Mouse (Mus musculus): Measurements from ENCODE around the gene Bnip3.

Gene Bnip3

DNA sequence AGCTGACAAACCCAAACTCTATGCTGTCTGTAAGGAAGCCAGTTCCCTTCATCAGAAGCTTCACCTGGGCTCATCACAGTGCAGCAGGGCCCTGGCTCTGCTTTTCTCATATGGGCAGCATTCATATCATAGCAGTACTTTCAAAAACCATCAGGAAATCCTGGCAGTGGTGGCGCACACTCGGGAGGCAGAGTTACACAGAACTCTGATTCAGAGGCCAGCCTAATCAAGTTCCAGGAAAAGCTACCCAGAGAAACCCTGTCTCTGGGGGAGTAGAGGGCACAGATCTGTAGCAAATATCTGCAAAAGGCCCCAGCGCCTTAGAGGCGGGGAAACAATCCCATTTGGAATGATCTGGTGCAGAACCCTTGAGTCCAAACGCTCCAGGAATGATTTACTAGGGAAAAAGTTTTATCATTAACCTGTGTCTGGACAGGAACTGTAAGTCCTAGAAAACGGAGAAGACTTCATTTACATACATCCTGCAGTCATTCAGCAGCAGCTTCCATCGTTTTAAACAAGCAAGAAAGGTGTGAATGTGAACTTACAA lies 5.4 kb downstream of the Bnip3 start:
- no peak for DNase-seq (ENCODE audit: low spot score)

DNA sequence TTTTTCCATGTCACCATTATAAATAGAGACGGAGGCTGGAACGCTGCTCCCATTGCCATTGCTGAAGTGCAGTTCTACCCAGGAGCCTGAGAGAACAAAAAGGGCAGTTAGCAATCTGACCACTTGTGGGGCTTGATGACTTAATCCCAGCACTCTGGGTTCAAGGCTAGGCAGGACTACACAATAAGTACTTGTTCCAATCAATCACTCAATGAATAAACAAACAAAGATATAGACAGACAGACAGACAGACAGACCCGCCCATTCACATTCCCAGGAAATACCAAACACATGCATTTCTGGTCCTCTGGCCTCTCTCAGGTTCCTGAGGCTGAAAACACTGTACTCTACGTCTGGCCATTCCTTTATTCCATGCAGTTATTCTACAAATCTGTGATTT lies 10.6 kb downstream of the Bnip3 start:
- DNase-seq (ENCODE audit: low spot score), result no peak

DNA sequence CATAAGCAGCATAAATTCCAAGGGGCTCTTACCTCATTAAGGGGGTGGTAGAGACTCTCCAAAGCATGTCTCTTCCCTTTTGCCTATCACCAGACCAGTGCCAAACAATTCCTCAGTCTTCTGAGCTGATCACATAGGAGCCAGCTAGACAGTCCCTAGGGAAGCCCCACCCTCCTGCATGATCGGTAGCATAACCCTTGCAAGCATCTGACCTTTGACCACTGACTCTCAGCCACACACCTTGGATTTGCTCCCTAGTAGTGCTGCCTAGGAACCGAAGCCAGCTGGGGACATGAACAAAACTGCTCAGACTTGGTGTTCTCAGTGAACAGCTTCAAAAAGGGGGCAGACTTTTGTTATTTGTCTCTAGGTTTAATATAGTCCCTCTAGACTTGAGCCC lies 11.2 kb downstream of the Bnip3 start:
- no peak for DNase-seq (ENCODE audit: low spot score)

DNA sequence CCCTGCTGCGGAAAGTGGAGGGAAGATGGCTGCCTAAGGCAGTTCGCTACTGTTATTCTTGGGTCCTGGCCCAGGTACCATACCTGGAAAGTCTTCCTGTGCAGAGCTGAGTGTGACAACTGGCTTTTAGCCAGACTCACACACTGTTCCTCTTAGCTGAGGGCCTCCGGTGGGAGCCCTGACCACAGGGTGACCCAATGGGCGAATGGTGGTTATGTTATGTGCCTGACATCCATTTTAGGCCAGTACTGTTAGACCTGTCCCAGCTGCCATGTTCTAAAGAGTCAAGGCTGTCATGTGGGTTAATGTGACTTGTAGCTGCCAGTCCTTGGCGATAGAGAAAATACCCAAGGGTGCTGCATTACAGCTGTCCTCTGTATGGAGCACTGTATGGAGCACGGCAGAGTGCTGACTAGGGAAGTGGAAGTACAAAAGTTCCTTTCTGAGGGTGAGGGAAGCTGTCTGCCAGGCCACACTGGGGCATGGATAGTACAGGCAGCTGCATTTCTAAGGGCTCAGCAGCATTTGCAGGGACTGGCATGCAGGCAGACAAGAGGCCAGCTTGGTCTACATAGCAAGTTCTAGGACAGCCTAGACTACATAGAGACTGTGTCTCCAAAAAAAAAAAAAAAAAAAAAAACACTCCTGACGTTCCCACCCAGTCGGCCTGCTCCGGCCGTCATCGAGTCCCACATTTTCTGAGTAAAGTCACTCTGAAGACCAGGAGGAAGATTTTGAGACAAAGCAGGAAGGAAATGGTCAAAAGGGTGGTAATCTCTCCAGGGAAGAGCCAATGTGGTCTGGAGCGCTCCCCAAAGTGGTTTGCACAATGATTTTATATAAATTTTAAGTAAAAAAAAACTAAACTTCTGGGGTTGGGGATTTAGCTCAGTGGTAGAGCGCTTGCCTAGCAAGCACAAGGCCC lies 23.7 kb downstream of the Bnip3 start:
- no peak for DNase-seq (ENCODE audit: low spot score)

DNA sequence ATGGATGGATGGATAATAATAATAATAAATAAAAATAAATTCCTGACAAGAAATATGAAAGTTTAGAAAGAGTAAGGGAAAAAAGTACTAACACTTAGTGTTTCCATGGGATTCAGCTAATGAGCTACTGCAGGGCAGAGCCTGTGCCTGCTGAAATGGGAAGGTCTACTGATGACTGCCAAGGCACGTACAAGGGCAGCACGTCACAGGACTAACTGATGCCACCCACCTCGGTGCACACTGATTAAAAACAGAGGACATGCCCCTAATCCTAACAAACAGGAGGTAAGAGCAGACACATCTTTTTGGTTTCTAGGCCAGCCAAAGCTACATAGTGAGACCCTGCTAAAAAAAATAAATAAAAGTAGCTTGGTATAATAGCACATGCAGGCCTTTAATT lies 25.6 kb downstream of the Bnip3 start:
- no peak for DNase-seq (ENCODE audit: low spot score)

DNA sequence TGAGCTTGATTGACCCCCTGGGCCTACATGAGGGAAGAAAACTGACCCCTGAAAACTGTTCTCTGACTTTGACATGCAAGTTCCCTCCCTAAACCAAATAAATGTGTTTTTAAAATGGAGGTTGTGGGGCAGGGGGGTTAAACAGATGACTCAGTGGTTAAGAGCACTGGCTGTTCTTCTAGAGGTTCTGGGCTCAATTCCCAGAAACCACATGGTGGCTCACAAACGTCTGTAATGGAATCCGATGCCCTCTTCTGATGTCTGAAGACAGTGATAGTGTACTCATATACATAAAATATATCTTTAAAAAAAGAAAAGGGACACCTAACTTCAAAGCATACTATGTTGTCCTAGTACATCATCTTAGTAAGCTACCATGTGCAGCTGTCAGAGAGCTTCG lies 34.3 kb downstream of the Bnip3 start:
- no peak for DNase-seq (ENCODE audit: low spot score)

DNA sequence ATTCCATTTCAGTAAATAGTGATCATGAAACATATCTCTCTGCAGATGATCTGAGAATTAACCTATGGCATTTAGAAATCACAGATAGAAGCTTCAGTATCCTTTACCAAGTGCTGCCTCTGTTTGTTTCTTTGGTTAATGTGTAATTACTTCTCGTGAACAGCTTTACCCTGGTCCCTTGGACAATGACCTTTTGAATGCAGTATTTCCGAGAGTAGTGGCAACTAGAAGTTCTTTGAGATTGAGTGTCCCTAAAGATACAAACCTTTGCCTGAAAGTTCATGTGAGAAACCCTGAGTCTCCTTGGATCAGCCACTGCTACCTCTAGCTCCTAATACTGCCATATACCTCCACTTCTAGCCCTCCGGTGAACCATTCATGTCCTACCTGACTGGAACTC lies 36.4 kb downstream of the Bnip3 start:
- DNase-seq (ENCODE audit: low spot score), result no peak

DNA sequence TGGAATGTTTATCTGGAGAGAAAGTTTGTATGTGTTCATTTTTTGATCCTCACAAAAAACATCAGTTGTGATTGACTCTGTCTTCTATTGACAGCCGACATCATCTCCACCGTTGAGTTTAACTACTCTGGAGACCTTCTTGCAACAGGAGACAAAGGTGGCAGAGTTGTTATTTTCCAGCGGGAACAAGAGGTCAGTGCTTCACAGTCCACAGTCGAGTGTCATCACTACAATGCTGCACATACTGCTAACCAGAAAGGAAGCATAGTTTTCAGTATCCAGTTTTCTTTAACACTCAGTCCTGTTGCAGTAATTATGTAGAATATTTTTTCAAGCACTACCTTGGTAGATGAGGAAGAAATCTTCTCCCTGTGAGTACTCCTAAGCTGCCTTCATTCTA lies 41.0 kb downstream of the Bnip3 start:
- DNase-seq (ENCODE audit: low spot score), result no peak

DNA sequence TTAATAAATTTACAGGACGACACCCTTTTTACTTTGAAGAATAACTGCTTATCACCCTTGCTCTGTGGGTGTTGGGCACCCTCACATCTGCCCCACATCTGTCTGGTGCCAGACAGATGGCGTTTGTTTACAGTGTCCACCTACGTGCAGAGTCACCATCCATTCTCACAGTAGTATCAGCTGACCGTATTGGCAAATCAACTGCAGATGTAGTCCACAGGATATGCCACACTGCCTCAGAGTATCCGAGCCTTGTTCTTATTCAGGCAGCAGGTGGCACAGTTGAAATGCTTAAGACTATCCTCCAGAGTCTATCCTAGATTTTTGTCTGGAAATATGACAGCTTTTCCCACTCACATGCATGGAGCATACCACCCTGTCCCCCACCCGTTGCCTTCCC lies 42.0 kb downstream of the Bnip3 start:
- DNase-seq (ENCODE audit: low spot score), result no peak

DNA sequence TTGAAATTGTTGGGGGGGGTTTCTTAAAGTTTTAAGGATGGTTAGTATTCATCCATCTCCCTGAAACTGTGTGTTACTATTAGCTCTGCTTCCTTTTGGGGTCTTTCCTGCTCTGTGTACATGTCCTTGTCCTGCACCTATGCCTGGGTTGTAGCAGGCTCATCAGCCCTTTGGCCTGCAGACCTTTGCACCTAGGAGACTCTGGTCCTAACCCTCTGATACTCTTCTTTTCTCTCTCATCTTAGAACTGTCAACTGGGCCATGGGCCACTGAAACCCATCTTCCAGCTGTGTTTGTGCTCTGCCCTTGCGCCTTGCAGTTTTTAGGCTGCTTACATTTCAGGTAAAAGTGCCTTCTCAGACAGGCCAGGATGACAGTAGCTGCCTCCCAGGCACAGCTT lies 44.5 kb downstream of the Bnip3 start:
- no peak for DNase-seq (ENCODE audit: low spot score)

DNA sequence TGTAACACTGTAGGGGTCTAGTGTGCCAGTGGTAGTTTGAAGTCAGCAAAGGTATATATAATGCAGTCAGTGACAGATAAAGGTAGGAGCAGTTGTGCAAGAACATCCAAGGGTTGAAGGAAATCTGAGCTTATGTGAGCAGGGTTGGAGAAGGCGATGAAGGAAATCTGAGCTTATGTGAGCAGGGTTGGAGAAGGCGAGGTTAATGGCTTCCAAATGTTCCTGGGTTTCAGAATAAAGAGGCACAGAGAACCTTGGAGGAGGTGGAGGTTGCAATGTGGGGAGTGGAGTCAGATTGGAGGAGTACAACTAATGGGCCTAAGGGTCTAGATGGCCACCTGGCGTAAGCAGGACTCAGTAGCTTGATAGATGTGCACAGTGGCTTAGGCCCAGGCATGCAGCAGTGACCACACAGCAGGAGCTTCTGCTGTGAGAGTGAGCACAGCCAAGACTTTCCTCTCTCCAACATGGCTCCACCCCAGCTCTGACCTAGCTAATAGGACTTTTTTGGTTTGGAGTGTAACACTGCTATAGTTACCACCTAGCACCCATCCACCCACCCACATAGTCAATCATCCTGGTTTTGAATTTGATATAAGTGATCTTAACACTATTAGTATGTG lies 45.3 kb downstream of the Bnip3 start:
- no peak for DNase-seq (ENCODE audit: low spot score)

DNA sequence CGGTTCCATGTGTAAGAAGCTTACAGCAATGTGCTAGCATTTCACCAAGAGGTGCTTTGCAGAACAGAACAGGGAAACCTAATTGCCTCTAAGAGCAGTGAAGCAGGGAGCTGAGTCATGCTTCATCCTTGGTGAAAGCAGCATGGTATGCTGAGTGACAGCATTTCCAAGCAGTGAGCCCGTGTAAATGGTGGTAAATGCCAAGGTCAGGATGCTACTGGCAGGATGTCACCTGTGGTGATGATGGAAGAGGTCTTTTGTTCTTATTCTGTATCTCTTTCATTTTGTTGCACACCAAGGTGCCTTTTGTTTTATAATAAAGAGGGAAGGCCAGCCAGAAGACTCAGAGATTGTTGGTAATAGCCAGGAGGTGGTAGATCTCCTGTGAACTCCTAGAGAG lies 52.6 kb downstream of the Bnip3 start:
- DNase-seq (ENCODE audit: low spot score), result no peak

DNA sequence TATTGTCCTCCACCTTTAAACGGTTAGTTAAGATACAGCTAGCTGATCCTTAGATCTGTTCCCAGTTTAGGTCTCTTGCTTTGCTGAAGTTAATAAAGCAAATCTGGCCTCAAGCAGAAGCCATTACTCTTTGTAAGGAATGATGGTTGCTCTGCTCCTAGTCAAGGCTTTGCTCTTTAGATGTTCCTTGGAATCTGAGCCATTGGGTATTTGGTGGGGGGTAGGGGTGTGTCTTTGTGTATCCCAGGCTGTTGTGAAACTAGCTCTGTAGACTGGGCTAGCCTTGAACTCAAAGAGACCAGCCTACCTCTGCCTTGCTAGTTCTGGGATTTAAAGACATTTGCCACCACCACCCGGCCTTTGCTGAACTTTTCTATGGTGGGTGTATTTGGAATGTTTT lies 55.1 kb downstream of the Bnip3 start:
- no peak for DNase-seq (ENCODE audit: low spot score)

DNA sequence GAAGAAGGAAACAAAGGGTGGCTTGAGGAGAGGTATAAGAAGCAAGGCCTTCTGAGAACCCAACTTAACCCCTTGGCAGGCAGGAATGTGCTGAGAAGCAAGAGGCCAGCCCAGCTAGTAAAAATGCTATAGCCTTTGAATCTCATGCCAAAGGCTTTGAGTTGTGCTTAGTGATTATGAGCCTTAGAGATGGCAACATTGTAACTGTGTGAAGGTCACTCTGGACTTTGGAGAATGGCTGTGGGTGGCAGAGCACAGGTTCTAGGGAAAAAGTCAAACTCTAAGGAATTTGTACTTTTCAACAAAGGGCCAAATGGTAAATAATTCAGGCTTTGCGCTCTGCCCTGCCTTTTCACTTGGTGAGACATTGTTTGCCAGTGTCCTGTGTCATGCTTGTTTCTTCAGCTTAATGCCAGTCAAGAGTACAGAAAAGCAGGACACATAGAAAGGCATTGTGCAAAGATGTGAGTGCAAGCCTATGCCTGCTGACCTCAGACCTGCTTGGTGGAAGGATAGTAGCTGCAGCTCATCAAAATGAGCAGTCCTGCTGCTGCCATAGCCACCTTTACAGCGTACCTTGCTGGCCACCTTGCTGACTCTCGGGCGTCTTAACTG lies 55.8 kb downstream of the Bnip3 start:
- DNase-seq (ENCODE audit: low spot score), result no peak

DNA sequence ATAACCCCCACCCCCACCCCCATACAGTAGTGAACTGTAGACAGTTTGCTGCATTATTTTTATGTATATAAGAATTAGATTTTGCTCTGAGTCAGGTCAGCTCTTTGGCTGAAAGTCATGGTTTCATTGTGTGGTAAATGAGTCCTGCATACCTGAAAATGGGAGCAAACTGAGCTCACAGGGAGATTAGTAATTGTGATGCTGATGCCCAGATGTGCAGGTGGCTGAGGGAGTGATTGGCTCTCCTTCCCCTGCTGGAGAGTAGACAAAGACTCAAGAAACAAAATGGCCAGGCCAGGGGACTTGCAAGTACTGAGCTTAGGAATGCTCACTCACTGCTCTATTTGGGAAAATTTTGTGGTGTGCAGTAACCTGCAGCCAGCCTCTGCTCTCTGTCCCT lies 59.2 kb downstream of the Bnip3 start:
- no peak for DNase-seq (ENCODE audit: low spot score)

DNA sequence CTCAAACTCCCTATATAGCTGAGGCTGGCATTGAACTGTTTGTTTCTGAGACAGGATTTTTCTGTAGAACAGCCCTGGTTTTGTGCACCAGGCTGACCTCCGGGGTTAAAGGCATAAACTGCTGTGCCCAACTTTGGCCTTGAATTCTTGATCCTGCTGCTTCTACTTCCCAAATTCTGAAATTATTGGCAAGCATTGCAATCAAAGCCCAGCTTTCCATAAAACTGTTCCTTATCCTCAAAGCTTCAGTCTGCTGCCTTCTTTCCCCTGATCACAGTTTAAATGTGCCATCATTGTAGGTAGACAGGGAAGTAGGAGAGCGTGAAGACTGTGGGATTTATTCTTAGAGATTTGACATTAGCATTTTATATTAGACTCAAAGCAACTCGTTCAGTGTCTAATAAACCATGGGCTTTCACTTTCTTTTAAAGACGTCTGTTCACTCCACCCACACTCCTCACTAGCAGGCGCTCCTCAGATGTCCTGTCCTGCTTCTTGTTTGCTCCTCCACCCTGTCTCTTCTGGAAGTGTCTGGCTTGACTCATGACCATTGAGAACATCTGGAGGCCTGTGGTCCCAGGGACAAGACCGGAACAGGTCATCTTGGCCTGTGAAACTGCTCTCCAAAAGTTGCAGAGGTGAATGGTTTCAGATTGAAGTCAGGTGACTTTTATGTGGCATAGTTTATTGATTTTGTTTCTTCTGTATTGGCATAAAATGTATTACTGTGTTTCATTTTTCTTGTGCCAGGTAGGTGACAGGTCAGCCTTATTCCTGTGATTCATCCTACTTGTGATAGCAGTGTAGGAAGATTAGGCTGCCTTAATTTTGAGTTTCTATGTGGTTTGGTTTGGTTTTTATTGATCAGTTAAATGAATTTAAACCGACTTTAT lies 61.0 kb downstream of the Bnip3 start:
- DNase-seq (ENCODE audit: low spot score), result no peak

DNA sequence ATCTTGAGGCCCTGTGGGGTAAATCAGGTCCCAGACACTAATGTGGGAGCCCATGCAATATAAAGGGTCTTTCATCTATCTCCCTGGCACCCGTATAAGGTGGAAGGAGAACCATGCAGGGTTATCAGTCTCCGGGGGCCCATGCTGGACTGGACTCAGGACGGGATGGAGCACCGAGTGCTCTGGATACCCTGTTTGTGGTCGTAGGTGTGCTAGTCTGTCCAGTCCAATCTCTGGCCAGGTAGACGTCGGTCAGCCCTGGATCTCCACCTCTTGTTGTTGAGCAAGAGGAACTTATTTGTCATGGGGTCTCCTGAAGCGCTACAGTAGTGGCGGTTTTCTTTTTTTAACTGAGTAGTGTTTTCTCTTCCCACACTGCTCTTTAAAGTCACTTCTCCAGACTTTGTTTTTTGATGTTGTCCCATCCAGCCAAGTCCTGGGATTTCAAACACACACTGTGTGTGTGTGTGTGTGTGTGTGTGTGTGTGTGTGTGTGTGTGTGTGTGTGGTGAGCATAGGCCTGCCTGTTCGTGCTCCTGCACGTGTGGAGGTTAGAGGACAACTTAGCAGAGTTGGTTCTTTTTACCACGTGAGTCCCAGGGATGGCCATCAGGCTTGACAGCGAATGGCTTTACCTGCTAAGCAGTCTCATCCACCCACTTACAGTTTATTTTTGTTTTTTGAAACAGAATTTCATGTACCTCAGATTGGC lies 61.8 kb downstream of the Bnip3 start:
- DNase-seq (ENCODE audit: low spot score), result no peak

DNA sequence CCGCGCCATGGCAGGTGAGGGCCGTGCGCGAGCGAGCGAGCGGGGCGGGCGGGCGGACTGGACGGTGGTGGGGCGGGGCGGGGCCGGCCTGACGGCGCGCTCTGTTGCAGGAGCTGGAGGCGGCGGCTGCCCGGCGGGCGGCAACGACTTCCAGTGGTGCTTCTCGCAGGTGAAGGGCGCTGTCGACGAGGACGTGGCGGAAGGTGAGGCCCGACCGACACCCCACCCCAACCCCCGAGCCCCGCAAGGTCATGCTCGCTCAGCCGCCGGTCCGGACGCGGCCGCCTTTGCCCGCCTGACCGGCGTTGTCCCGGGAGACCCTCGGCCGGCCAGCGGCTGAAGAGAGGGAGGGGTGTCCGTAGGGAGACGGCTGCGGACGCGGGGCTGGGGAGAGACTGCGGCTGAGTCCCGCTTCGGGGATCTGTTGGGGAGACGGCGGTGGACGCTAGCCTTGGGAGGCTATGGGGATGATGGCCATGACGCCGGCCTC lies 62.8 kb downstream of the Bnip3 start:
- no peak for DNase-seq (ENCODE audit: low spot score)

DNA sequence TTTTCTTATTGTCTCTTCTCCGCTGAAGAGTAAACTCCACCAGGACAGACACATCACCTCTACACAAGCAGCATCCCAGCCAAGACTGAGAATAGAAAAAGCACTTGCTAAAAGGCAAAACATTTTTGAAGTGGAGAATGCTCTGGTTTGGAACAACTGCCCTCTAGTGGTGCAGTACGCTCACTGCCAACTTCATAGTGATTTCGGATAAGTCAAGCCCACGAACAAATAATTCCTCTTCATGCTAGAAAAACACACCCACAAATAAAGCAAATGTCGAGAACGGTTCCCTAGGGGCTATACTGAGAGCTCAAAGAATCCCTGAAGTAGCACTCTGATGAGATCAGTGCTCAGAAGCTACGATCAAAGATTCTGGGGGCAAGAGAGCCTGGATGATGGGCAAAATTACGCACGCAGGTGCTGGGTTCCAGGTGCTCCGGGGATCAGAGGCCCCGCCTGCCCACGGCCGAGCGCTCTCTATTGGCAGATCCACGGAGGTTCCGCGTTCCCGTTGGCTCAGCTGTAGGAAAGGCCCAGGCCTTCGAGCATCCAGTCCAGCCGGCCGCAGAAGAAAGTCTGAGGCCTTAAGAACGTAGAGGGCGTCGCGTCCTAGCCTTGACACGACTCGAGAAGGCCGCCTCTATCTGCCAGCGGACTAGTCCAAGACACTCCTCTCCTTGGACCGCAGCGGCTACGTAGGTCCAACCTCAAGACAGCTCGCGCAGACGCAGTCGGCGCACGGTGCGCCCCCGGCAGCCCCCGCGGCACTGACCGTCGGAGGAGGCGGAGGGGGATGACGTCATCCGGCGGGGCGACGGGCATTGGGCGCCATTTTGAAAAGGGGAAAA lies 63.6 kb downstream of the Bnip3 start, which contains the start of the genes Ppp2r2d and Mapk1ip1:
Gene Ppp2r2d, plus strand, starts transcription at position 536 of the 848 bp plus-strand sequence.
Gene Mapk1ip1, minus strand, starts transcription at position 730 of the 848 bp plus-strand sequence.
- peak; percentile 95 for DNase-seq (ENCODE audit: low spot score)

DNA sequence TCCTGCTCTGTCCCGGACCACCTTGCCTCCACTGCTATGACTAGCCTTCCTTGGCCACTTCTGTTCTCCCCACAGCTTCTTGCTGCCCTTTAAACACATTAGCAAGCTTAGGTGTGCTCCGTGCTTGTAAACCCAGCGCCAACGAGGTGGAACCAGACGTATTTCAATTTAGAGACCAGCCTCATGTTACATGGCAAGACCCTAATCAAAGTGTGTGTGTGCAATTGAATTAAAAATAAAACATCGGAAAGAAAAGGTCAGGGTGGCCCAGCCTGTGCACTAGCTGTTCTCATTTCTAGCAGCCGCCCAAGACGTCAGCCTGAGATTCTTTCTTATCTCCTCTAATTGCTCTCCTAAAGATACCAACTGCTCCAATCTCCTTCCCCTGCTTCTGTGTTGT lies 64.2 kb downstream of the Bnip3 start:
- no peak for DNase-seq (ENCODE audit: low spot score)

All from T-cell, adult 2 months (primary cell).